In genomic region chr11:70518923-70519322, GRCm38 (mm10) we compare ENCODE assay signal across 11 mouse cellular contexts. TPM values are rescaled to one million over a fixed set of nuclear protein-coding genes. Genes with fewer than 3 reads are reported as not detected.
A peak's percentile ranks its signal among the peaks of the same experiment; 100 is the strongest.
DNase-seq lines count a peak whose midpoint lies in the region; ATAC-seq and TF ChIP-seq lines count a peak whose summit lies in the region.
"Had no signal": no experiment of that assay in that cellular context is flagged by ENCODE, and none has a peak within 500 bp of the region (broad histone marks: within the 10 kb centered on the region; RNA-seq: fewer than 3 reads in every experiment).

Gltpd2 (plus strand) TSS chr11:70519196.

- no peak for ATAC-seq in heart, embryonic 13.5 days (ENCODE audit: extremely low read depth, insufficient number of reproducible peaks, low FRiP score, low TSS enrichment)
- no peak for ATAC-seq in hindbrain, embryonic 14.5 days (ENCODE audit: low FRiP score)
- ATAC-seq in midbrain, embryonic 12.5 days (ENCODE audit: low FRiP score, low read depth): no peak
- ATAC-seq: CD4-positive, CD25-positive, alpha-beta regulatory T cell, adult 4 months had no signal

- no peak for DNase-seq in heart, postnatal 36 days
- no peak for DNase-seq in hindbrain, embryonic 14.5 days (ENCODE audit: low spot score)
- no peak for DNase-seq in cerebellum, adult 11-12 months
- no peak for DNase-seq in left cerebral cortex, postnatal 4 days
- DNase-seq in left cerebral cortex, postnatal 10 days (ENCODE audit: extremely low spot score in 1 of 2, low spot score in 2 of 2): no peak
- DNase-seq: gastrocnemius, postnatal 36 days had no signal

- WGBS in heart, embryonic 13.5 days: 80% methylated on average over 10 of the region's 10 CpGs
- WGBS in hindbrain, embryonic 14.5 days: 78% methylated on average over 10 of the region's 10 CpGs
- 81% methylated on average over 10 of the region's 10 CpGs for WGBS in midbrain, embryonic 12.5 days

- no peaks in the 10 kb centered on the region for H3K9me3 ChIP-seq in heart, embryonic 13.5 days
- no peaks in the 10 kb centered on the region for H3K9me3 ChIP-seq in hindbrain, embryonic 14.5 days (ENCODE audit: control insufficient read depth, low read length)
- H3K9me3 ChIP-seq in midbrain, embryonic 12.5 days: no peaks in the 10 kb centered on the region
- H3K9me3 ChIP-seq: megakaryocyte, embryonic 14.5 days had no signal

- no peaks in the 10 kb centered on the region for H3K36me3 ChIP-seq in heart, embryonic 13.5 days
- no peaks in the 10 kb centered on the region for H3K36me3 ChIP-seq in hindbrain, embryonic 14.5 days (replicated peaks; ENCODE audit: control insufficient read depth, insufficient read depth)
- no peaks in the 10 kb centered on the region for H3K36me3 ChIP-seq in midbrain, embryonic 12.5 days

- TF ChIP-seq POLR2A in cortical plate, adult 2 months (IDR thresholded peaks at IDR 0.05; ENCODE audit: extremely low read depth, insufficient read depth, low read length): no peak

- intact Hi-C loops in heart, postnatal 36 days (cut with DNase I): no loop called here
- intact Hi-C loops in left cerebral cortex, postnatal 4 days (cut with DNase I): loop anchor here (10.0 kb wide), 1 partner anchor 236 kb away; no protein-coding TSS in a partner anchor
- intact Hi-C loops in left cerebral cortex, postnatal 10 days (cut with DNase I): loop anchor here (5.0 kb wide), 2 partner anchors 88 to 103 kb away; no protein-coding TSS in a partner anchor

- peaks cover 15% of the 10 kb centered on the region for H3K4me1 ChIP-seq in heart, embryonic 13.5 days
- no peaks in the 10 kb centered on the region for H3K4me1 ChIP-seq in cortical plate, adult 2 months (ENCODE audit: control insufficient read depth, insufficient read depth, low read length)
- H3K4me1 ChIP-seq in hindbrain, embryonic 14.5 days (replicated peaks; ENCODE audit: control insufficient read depth, insufficient read depth, low read length): 0 out of 2 replicates have a peak, but pooled peaks cover 7% of the 10 kb centered on the region
- H3K4me1 ChIP-seq in midbrain, embryonic 12.5 days: 0 out of 2 replicates have a peak, but pooled peaks cover 7% of the 10 kb centered on the region

- TF ChIP-seq CTCF in cortical plate, adult 2 months (IDR thresholded peaks at IDR 0.05; ENCODE audit: extremely low read depth, insufficient read depth, low read length): no peak

- H3K27ac ChIP-seq in heart, embryonic 13.5 days (replicated peaks): peak within 1 kb of the TSS; percentile 58
- H3K27ac ChIP-seq in cortical plate, adult 2 months (ENCODE audit: insufficient read depth, low read length): no peak within 1 kb of the TSS
- no peak within 1 kb of the TSS for H3K27ac ChIP-seq in hindbrain, embryonic 14.5 days
- H3K27ac ChIP-seq in midbrain, embryonic 12.5 days (replicated peaks): peak within 1 kb of the TSS; percentile 54; the same call in 1 of the 2 replicates

- peak within 1 kb of the TSS; percentile 52 for H3K4me3 ChIP-seq in heart, embryonic 13.5 days
- 0 out of 2 replicates have a peak within 1 kb of the TSS, but pooled peaks have one; percentile 9 for H3K4me3 ChIP-seq in cortical plate, adult 2 months (ENCODE audit: insufficient read depth, low read length)
- peak within 1 kb of the TSS; percentile 14 for H3K4me3 ChIP-seq in hindbrain, embryonic 14.5 days (replicated peaks; ENCODE audit: low read length)
- H3K4me3 ChIP-seq in midbrain, embryonic 12.5 days: peak within 1 kb of the TSS; percentile 29
- H3K4me3 ChIP-seq: megakaryocyte, embryonic 14.5 days had no signal

- H3K9ac ChIP-seq in heart, embryonic 13.5 days: peak within 1 kb of the TSS; percentile 82
- H3K9ac ChIP-seq in hindbrain, embryonic 14.5 days: peak within 1 kb of the TSS; percentile 28; the same call in 1 of the 2 replicates
- peak within 1 kb of the TSS; percentile 54 for H3K9ac ChIP-seq in midbrain, embryonic 12.5 days (replicated peaks)

- H3K27me3 ChIP-seq in heart, embryonic 13.5 days (replicated peaks): 0 out of 2 replicates have a peak, but pooled peaks cover 12% of the 10 kb centered on the region
- no peaks in the 10 kb centered on the region for H3K27me3 ChIP-seq in hindbrain, embryonic 14.5 days (ENCODE audit: control insufficient read depth, insufficient read depth, low read length)
- H3K27me3 ChIP-seq in midbrain, embryonic 12.5 days: peaks cover 18% of the 10 kb centered on the region

- peak within 1 kb of the TSS; percentile 74 for H3K4me2 ChIP-seq in heart, embryonic 13.5 days
- peak within 1 kb of the TSS; percentile 39 for H3K4me2 ChIP-seq in hindbrain, embryonic 14.5 days (replicated peaks)
- H3K4me2 ChIP-seq in midbrain, embryonic 12.5 days (replicated peaks): peak within 1 kb of the TSS; percentile 46

RNA-seq across cellular contexts. Expression of gene Gltpd2, which starts in this region (rescaled TPM):
- 0.12 and 0.99 TPM in 2 replicates for polyA plus RNA-seq in heart, embryonic 13.5 days (2015; fragmentation: Nextera tagmentation; extraction: Ambion mirVana)
- not detected for total RNA-seq in heart, postnatal 36 days (2021)
- not detected in 2 replicates for polyA plus RNA-seq in cortical plate, adult 2 months (2012; rRNA removed)
- 0.27 and 0.28 TPM in 2 replicates for polyA plus RNA-seq in hindbrain, embryonic 14.5 days (2014; fragmentation: Nextera tagmentation; extraction: Ambion mirVana)
- polyA plus RNA-seq in midbrain, embryonic 12.5 days (2016; fragmentation: Nextera tagmentation; extraction: Ambion mirVana): 0.26 TPM in 1 of 2 replicates, not detected in the other
- total RNA-seq in left cerebral cortex, postnatal 4 days (2021): not detected
- total RNA-seq in left cerebral cortex, postnatal 10 days (2021): not detected
- total RNA-seq: gastrocnemius, postnatal 36 days had no signal
- polyA plus RNA-seq: CD4-positive, CD25-positive, alpha-beta regulatory T cell, adult 4 months had no signal

Comparison
In these comparisons a context has a peak if more than half of its experiments do, and no peak if none do; other contexts are left out.
1. H3K27ac ChIP-seq: peak in heart, embryonic 13.5 days (single experiment) and midbrain, embryonic 12.5 days (single experiment); none in cortical plate, adult 2 months (single experiment) and hindbrain, embryonic 14.5 days (single experiment).
2. H3K9ac ChIP-seq: peak in every context shown above with its lines; median percentile 82 in heart, embryonic 13.5 days; 54 in midbrain, embryonic 12.5 days; 28 in hindbrain, embryonic 14.5 days.
3. Peak in every context shown above with its lines, with median percentiles within 50 percentile points of each other: H3K4me2 ChIP-seq and H3K4me3 ChIP-seq.